Comparison of ENCODE assay signal across 13 mouse cellular contexts in genomic region chr3:54477986-54478385, GRCm38 (mm10).
A peak's percentile ranks its signal among the peaks of the same experiment; 100 is the strongest.
DNase-seq lines count a peak whose midpoint lies in the region; ATAC-seq and TF ChIP-seq lines count a peak whose summit lies in the region.
"Had no signal": no experiment of that assay in that cellular context is flagged by ENCODE, and none has a peak within 500 bp of the region (broad histone marks: within the 10 kb centered on the region; RNA-seq: fewer than 3 reads in every experiment).

No protein-coding gene starts in this region.

- peaks cover 6% of the 10 kb centered on the region for H3K4me1 ChIP-seq in intestine, embryonic 16.5 days (ENCODE audit: control insufficient read depth, insufficient read depth, low read length)
- 0 out of 2 replicates have a peak, but pooled peaks cover 3% of the 10 kb centered on the region for H3K4me1 ChIP-seq in intestine, embryonic 15.5 days (replicated peaks)
- no peaks in the 10 kb centered on the region for H3K4me1 ChIP-seq in lung, postnatal 0 days (ENCODE audit: insufficient read depth, low read depth, low read length)

- 47% methylated on average over 4 of the region's 4 CpGs for WGBS in intestine, embryonic 16.5 days
- 35% methylated on average over 4 of the region's 4 CpGs for WGBS in intestine, embryonic 15.5 days
- 58% methylated on average over 4 of the region's 4 CpGs for WGBS in lung, postnatal 0 days

- no peak overlapping the region for H3K4me2 ChIP-seq in intestine, embryonic 16.5 days (ENCODE audit: low read depth, low read length)
- H3K4me2 ChIP-seq in intestine, embryonic 15.5 days (replicated peaks) = no peak overlapping the region
- H3K4me2 ChIP-seq in lung, postnatal 0 days (replicated peaks; ENCODE audit: low read depth, low read length) = no peak overlapping the region
- H3K4me2 ChIP-seq: limb, embryonic 12.5 days had no signal

- H3K9ac ChIP-seq in intestine, embryonic 16.5 days (ENCODE audit: low read depth, low read length) = no peak overlapping the region
- no peak overlapping the region for H3K9ac ChIP-seq in intestine, embryonic 15.5 days
- no peak overlapping the region for H3K9ac ChIP-seq in lung, postnatal 0 days (replicated peaks; ENCODE audit: low read depth)
- H3K9ac ChIP-seq: limb, embryonic 12.5 days had no signal

- H3K4me3 ChIP-seq in intestine, embryonic 16.5 days (ENCODE audit: low read length) = no peak overlapping the region
- H3K4me3 ChIP-seq in intestine, embryonic 15.5 days (replicated peaks) = no peak overlapping the region
- no peak overlapping the region for H3K4me3 ChIP-seq in lung, postnatal 0 days (ENCODE audit: low read depth, low read length)
- H3K4me3 ChIP-seq: limb, embryonic 12.5 days; myocyte had no signal

- ATAC-seq in intestine, embryonic 16.5 days = peak; percentile 50
- no peak for ATAC-seq in intestine, embryonic 15.5 days
- ATAC-seq in lung, postnatal 0 days = peak; percentile 86
- no peak for ATAC-seq in megakaryocyte progenitor cell, adult 5-6 weeks (replicated peaks; ENCODE audit: poor library complexity)

- no peaks in the 10 kb centered on the region for H3K9me3 ChIP-seq in intestine, embryonic 16.5 days (ENCODE audit: control insufficient read depth, low read length)
- H3K9me3 ChIP-seq in intestine, embryonic 15.5 days = no peaks in the 10 kb centered on the region
- H3K9me3 ChIP-seq in lung, postnatal 0 days (ENCODE audit: low read length) = no peaks in the 10 kb centered on the region
- H3K9me3 ChIP-seq: limb, embryonic 12.5 days had no signal

- no peaks in the 10 kb centered on the region for H3K36me3 ChIP-seq in intestine, embryonic 16.5 days (ENCODE audit: control insufficient read depth, insufficient read depth, low read length)
- H3K36me3 ChIP-seq in intestine, embryonic 15.5 days = no peaks in the 10 kb centered on the region
- no peaks in the 10 kb centered on the region for H3K36me3 ChIP-seq in lung, postnatal 0 days (ENCODE audit: insufficient read depth, low read length)
- H3K36me3 ChIP-seq: limb, embryonic 12.5 days had no signal

- peak; percentile 35 for DNase-seq in brain, adult 2 months (ENCODE audit: low read depth, low spot score)
- DNase-seq in heart, adult 9 months (ENCODE audit: low spot score in 2 of 2) = peak; percentile 57 to 64
- DNase-seq in lung, postnatal 0 days (ENCODE audit: low spot score) = peak; percentile 86
- DNase-seq in left cerebral cortex, adult 9 months (ENCODE audit: low spot score in 2 of 2) = no peak
- DNase-seq in adrenal gland, postnatal 10 days = no peak
- DNase-seq: cerebellum, adult 8-10 months; gastrocnemius, postnatal 36 days; layer of hippocampus, adult 9-11 months had no signal

- H3K27me3 ChIP-seq in intestine, embryonic 16.5 days (replicated peaks; ENCODE audit: control insufficient read depth, insufficient read depth, low read length) = no peaks in the 10 kb centered on the region
- no peaks in the 10 kb centered on the region for H3K27me3 ChIP-seq in intestine, embryonic 15.5 days (replicated peaks)
- no peaks in the 10 kb centered on the region for H3K27me3 ChIP-seq in lung, postnatal 0 days (replicated peaks; ENCODE audit: insufficient read depth, low read length)
- H3K27me3 ChIP-seq: limb, embryonic 12.5 days had no signal

- no peak for TF ChIP-seq CTCF in lung, postnatal 0 days (IDR thresholded peaks at IDR 0.05)

- peak; percentile 61 for TF ChIP-seq EP300 in lung, postnatal 0 days (IDR thresholded peaks at IDR 0.05)

- H3K27ac ChIP-seq in intestine, embryonic 16.5 days (ENCODE audit: low read length) = no peak overlapping the region
- H3K27ac ChIP-seq in intestine, embryonic 15.5 days = no peak overlapping the region
- H3K27ac ChIP-seq in lung, postnatal 0 days (ENCODE audit: low read length) = no peak overlapping the region

Comparison
In these comparisons a context has a peak if more than half of its experiments do, and no peak if none do; other contexts are left out.
1. ATAC-seq: peak in intestine, embryonic 16.5 days (single experiment) and lung, postnatal 0 days (single experiment); none in intestine, embryonic 15.5 days (single experiment) and megakaryocyte progenitor cell, adult 5-6 weeks (single experiment).
2. DNase-seq: peak in brain, adult 2 months (single experiment), heart, adult 9 months (2 of 2) and lung, postnatal 0 days (single experiment); none in left cerebral cortex, adult 9 months (0 of 2) and adrenal gland, postnatal 10 days (single experiment).